Mouse (Mus musculus) gastrocnemius, postnatal 4 days (tissue): ENCODE results near the gene Dhx40. TPM values are rescaled to one million over a fixed set of nuclear protein-coding genes. Genes with fewer than 3 reads are reported as not detected.

Experiments
- total RNA-seq, 2 experiments: library from RNA; stranded (reverse); gene quantifications; 2 replicates each; pipeline ENCODE4 v1.2.3; 2021

The Dhx40 gene
- total RNA-seq, 2 experiments from 2014 or later, result 15.8 to 16.7 TPM

Other genes with a start within 250 kb of the Dhx40 start
- gene Vmp1, start 123.9 kb downstream of the Dhx40 start, total RNA-seq, result 10 to 100 TPM; 55.1 to 65.5 TPM
- gene Ptrh2, start 123.8 kb downstream of the Dhx40 start, total RNA-seq, result 10 to 100 TPM; 10.2 to 11.9 TPM
- gene Cltc, start 50.2 kb downstream of the Dhx40 start, total RNA-seq, result 100 to 1,000 TPM; 185 to 196 TPM
- 10 to 100 TPM; 12.5 to 13.0 TPM for gene Ypel2, start 186.0 kb upstream of the Dhx40 start, total RNA-seq